Mouse (Mus musculus): ENCODE results near the gene Tshr. TPM values are rescaled to one million over a fixed set of nuclear protein-coding genes. Genes with fewer than 3 reads are reported as not detected.
"Not testable (repeated sequence)": the region's sequence is repeated elsewhere in the genome, so short reads cannot be mapped to it uniquely, and the experiment has no call there.

Tshr gene
- total and polyA plus RNA-seq, 2 experiments from 2014 or later = 0.53 to 0.55 TPM

- H3K27me3 ChIP-seq (ENCODE audit: insufficient read depth, low read length) = no peaks in the 10 kb centered on the region
Observed at GRCm38 (mm10) chr12:91579665-91580064, 195.3 kb downstream of the Tshr start.

GRCm38 (mm10) chr12:91581204-91582070 is 197.1 kb downstream of the Tshr start:
- ATAC-seq (ENCODE audit: low FRiP score) (no peak), DNase-seq (ENCODE audit: low spot score) (no peak)
- no peaks in the 10 kb centered on the region for H3K4me1 ChIP-seq (ENCODE audit: insufficient read depth, low read length)
- WGBS = 91% methylated on average over 6 of the region's 6 CpGs
- no peak for TF ChIP-seq CTCF (IDR thresholded peaks at IDR 0.05)
- no peak overlapping the region for H3K4me3 ChIP-seq (ENCODE audit: low read depth, low read length)
- no peaks in the 10 kb centered on the region for H3K27me3 ChIP-seq (ENCODE audit: insufficient read depth, low read length)
- H3K36me3 ChIP-seq (ENCODE audit: insufficient read depth, low read length) = peaks cover 21% of the 10 kb centered on the region
- no peak overlapping the region for H3K27ac ChIP-seq (ENCODE audit: low read depth, low read length)
- no peak overlapping the region for H3K9ac ChIP-seq (replicated peaks; ENCODE audit: low read length, poor library complexity, severe bottlenecking)
- H3K4me2 ChIP-seq (ENCODE audit: low read depth, low read length, poor library complexity, severe bottlenecking) = no peak overlapping the region
- no peaks in the 10 kb centered on the region for H3K9me3 ChIP-seq (ENCODE audit: low read length)

More at GRCm38 (mm10) chr12:91579665-91580064, 195.3 kb downstream of the Tshr start:
- no peaks in the 10 kb centered on the region for H3K9me3 ChIP-seq (ENCODE audit: low read length)
- H3K4me3 ChIP-seq (ENCODE audit: low read depth, low read length) = no peak overlapping the region
- H3K4me1 ChIP-seq (ENCODE audit: insufficient read depth, low read length) = no peaks in the 10 kb centered on the region
- H3K36me3 ChIP-seq (ENCODE audit: insufficient read depth, low read length) = peaks cover 21% of the 10 kb centered on the region; the same call in 1 of the 2 replicates
- TF ChIP-seq CTCF (IDR thresholded peaks at IDR 0.05) = no peak
- no peak overlapping the region for H3K4me2 ChIP-seq (ENCODE audit: low read depth, low read length, poor library complexity, severe bottlenecking)
- no peak for ATAC-seq (ENCODE audit: low FRiP score)
- no peak for DNase-seq (ENCODE audit: low spot score)
- no peak overlapping the region for H3K27ac ChIP-seq (ENCODE audit: low read depth, low read length)
- 97% methylated on average over 2 of the region's 2 CpGs for WGBS
- H3K9ac ChIP-seq (replicated peaks; ENCODE audit: low read length, poor library complexity, severe bottlenecking) = no peak overlapping the region

DNA sequence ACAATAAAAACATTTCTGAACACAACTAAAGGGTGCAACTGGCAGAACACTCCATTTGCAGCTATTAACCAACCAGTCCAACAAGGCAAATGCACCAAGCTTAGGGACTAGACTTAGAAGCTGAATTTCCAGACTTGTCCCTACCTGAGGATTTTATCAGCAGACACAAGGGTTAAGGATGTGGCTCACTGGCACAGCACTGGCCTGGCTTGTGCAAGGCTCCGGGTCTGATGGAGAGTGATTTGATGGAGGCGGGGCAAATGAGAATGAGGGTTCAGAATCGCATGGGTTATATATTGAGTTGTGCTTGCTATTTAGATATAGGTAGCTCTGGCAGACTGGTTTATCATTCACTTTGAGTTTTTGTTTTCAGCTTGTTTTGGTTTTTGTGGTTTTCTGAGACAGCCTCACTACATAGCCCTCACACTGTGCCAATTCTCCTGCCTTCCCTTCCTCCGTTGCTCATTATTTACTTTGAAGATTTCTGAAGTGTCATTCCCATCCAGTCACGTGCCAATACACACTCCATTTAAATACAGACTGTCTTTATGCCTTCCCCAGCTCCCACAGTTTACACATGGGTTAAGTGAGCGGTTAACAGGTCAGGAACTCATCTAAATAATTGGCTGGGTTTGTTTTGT is 198.1 kb downstream of the Tshr start:
- Histone ChIP-seq H3K9ac (replicated peaks; ENCODE audit: low read length, poor library complexity, severe bottlenecking) (no peak overlapping the region), H3K9me3 (ENCODE audit: low read length) (no peaks in the 10 kb centered on the region), H3K4me1 (ENCODE audit: insufficient read depth, low read length) (no peaks in the 10 kb centered on the region), H3K27ac (ENCODE audit: low read depth, low read length) (no peak overlapping the region), H3K4me2 (ENCODE audit: low read depth, low read length, poor library complexity, severe bottlenecking) (no peak overlapping the region), H3K4me3 (ENCODE audit: low read depth, low read length) (no peak overlapping the region), H3K36me3 (ENCODE audit: insufficient read depth, low read length) (peaks cover 17% of the 10 kb centered on the region), H3K27me3 (ENCODE audit: insufficient read depth, low read length) (no peaks in the 10 kb centered on the region)
- TF ChIP-seq CTCF (IDR thresholded peaks at IDR 0.05) = no peak
- ATAC-seq (ENCODE audit: low FRiP score) (no peak), DNase-seq (ENCODE audit: low spot score) (no peak)
- 54% methylated on average over 6 of the region's 6 CpGs for WGBS

DNA sequence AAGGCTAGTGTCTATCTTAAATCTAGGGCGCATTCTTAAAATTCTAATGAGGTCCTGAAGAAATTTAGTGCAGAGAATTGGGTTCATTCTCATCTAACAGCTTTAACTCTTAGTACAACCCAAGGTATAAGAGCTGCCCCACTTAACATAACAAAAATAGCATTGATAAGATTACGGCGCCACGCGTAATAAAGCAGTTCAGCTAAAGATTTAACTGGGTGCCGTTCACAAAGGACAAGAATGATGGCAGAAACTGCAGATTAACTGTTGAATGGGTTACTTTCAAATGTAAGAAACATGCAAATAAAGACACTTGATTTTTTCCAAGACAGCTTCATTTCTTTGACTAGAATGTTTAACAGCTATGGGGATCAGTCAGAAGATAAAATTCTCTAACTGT is 199.0 kb downstream of the Tshr start:
- H3K27ac ChIP-seq (ENCODE audit: low read depth, low read length) = no peak overlapping the region
- TF ChIP-seq CTCF (IDR thresholded peaks at IDR 0.05) = no peak
- peaks cover 13% of the 10 kb centered on the region for H3K36me3 ChIP-seq (ENCODE audit: insufficient read depth, low read length)
- H3K4me3 ChIP-seq (ENCODE audit: low read depth, low read length) = no peak overlapping the region
- 0 out of 2 replicates have a peak overlapping the region, but pooled peaks have one; percentile 3 for H3K4me2 ChIP-seq (ENCODE audit: low read depth, low read length, poor library complexity, severe bottlenecking)
- H3K9ac ChIP-seq (replicated peaks; ENCODE audit: low read length, poor library complexity, severe bottlenecking) = no peak overlapping the region
- H3K27me3 ChIP-seq (ENCODE audit: insufficient read depth, low read length) = no peaks in the 10 kb centered on the region
- no peaks in the 10 kb centered on the region for H3K4me1 ChIP-seq (ENCODE audit: insufficient read depth, low read length)
- ATAC-seq (ENCODE audit: low FRiP score) = no peak
- DNase-seq (ENCODE audit: low spot score) = no peak
- 25% methylated on average over 6 of the region's 6 CpGs for WGBS
- H3K9me3 ChIP-seq (ENCODE audit: low read length) = no peaks in the 10 kb centered on the region

- no peak overlapping the region for H3K4me2 ChIP-seq (ENCODE audit: low read depth, low read length, poor library complexity, severe bottlenecking)
- no peak overlapping the region for H3K4me3 ChIP-seq (ENCODE audit: low read depth, low read length)
- peaks cover 13% of the 10 kb centered on the region for H3K36me3 ChIP-seq (ENCODE audit: insufficient read depth, low read length)
- no peak overlapping the region for H3K9ac ChIP-seq (replicated peaks; ENCODE audit: low read length, poor library complexity, severe bottlenecking)
- DNase-seq (ENCODE audit: low spot score) (no peak), ATAC-seq (ENCODE audit: low FRiP score) (no peak)
- H3K27me3 ChIP-seq (ENCODE audit: insufficient read depth, low read length) = no peaks in the 10 kb centered on the region
- TF ChIP-seq CTCF (IDR thresholded peaks at IDR 0.05) = no peak
- no peaks in the 10 kb centered on the region for H3K4me1 ChIP-seq (ENCODE audit: insufficient read depth, low read length)
- 95% methylated on average over 3 of the region's 3 CpGs for WGBS
- H3K27ac ChIP-seq (ENCODE audit: low read depth, low read length) = no peak overlapping the region
- no peaks in the 10 kb centered on the region for H3K9me3 ChIP-seq (ENCODE audit: low read length)
Observed at GRCm38 (mm10) chr12:91585206-91585605, 200.8 kb downstream of the Tshr start.

DNA sequence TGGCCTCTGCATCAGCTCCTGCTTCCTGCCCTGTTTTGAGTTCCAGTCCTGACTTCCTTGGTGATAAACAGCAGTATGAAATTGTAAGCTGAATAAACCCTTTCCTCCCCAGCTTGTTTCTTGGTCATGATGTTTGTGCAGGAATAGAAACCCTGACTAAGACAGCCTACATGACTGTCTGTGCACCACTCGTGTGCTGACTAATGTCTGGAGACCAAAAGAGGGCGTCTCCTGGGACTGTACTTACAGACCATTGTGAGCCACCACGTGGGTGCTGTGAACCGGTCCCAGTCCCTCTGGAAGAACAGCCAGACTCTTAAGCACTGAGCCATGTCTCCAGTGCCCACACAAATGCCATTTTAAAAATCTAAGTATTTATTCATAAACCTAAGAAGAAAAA is 201.5 kb downstream of the Tshr start:
- not testable (repeated sequence) for H3K4me3 ChIP-seq (ENCODE audit: low read depth, low read length); H3K27me3 ChIP-seq (ENCODE audit: insufficient read depth, low read length); H3K9me3 ChIP-seq (ENCODE audit: low read length); H3K4me2 ChIP-seq (ENCODE audit: low read depth, low read length, poor library complexity, severe bottlenecking); DNase-seq (ENCODE audit: low spot score); H3K4me1 ChIP-seq (ENCODE audit: insufficient read depth, low read length); H3K9ac ChIP-seq (replicated peaks; ENCODE audit: low read length, poor library complexity, severe bottlenecking); H3K27ac ChIP-seq (ENCODE audit: low read depth, low read length); ATAC-seq (ENCODE audit: low FRiP score)
- H3K36me3 ChIP-seq (ENCODE audit: insufficient read depth, low read length) = peaks cover 13% of the 10 kb centered on the region
- 95% methylated on average over 4 of the region's 4 CpGs for WGBS
